Mouse (Mus musculus) inflammation-experienced regulatory T-cells, adult 6 months (primary cell): ENCODE measurements at regions not wholly inside any gene's neighbourhood (a gene's known extent, or its start where the extent isn't known, plus 50 kb on each side); places are given as distances from the start of the nearest gene placed in this dataset.

ENCODE experiments used
- ATAC-seq: one replicate; pipeline ENCODE4 v1.8.0; 2017

DNA sequence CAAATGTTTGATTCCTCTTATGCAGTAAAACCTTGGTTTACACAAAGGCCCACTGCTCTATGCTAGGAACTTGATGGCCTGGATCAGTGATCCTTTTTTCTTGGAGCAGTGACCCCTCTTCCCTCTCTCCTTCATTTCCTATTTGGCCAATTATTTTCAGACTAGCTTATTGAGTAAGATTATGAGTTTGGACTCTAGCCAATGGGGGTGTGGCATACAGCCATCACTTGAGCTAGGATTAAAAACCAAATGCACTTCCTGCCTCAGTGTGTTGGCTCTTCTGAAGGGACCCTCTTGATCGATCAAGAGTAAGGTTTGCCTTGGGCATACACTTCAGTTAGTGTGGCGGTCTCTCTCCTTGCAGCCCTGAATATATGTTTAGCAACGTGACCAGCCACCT is 1172.6 kb upstream of the Gulo start:
- ATAC-seq, result no peak

DNA sequence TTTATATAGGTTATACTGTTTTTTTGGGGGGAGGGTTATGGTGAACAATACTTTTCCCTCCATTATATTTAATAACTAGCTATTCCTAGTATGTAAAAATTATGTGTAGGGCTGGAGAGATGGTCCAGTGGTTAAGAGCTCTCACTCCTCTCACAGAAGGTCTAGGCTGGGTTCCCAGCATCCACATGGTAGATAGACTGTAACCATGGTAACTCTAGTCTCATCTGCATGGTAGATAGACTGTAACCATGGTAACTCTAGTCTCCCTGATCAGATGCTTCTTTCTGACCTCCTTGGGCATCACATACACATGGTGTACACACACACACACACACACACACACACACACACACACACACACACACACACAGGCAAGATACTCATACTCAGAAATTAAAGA is 1170.5 kb upstream of the Gulo start:
- ATAC-seq, result no peak

GRCm38 (mm10) chr14:67178329-67179039 is 1169.5 kb upstream of the Gulo start:
- ATAC-seq, result no peak

DNA sequence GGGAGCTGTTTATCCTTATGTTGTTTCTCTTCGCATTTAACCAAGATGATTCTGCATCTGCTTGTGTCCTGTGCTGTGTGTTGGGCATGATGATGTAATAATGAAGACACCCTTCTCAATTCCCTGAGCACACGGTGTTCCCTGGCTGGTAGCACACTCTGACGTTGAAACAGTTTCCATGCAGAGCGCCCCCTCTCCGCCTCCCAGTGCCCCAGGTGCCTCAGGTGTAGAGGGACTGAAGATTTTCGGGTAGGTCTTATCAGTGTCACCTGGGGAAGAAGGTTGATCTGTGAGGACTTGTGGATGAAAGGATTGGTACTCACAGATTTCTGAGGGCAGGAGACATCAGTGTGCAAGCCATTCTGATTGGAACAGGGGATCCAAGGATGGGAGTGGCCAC is 1167.7 kb upstream of the Gulo start:
- ATAC-seq, result no peak

- no peak for ATAC-seq
Measured at GRCm38 (mm10) chr14:67176100-67176499, 1167.1 kb upstream of the Gulo start.

DNA sequence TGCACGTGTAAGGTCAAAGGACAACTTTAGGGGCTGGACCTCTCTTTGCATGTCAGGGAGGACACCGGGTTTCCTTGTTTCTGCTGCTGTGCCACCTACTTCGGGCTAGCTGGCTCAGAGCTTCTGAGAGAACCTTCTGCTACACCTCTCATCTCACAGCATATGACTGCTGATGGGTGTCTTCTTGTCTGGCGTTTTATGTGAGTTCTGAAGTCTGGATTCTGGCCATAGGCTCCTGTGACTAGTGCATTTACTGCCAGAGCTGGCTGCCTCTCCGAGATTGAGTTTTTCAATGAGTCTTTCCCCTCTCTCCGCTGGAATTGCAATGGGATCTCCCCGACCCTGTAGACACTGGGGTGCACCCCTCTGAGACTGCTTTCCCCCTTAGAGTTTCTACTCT is 1165.9 kb upstream of the Gulo start:
- ATAC-seq, result no peak

- no peak for ATAC-seq
Measured at GRCm38 (mm10) chr14:67170801-67171200, 1161.8 kb upstream of the Gulo start.

GRCm38 (mm10) chr14:67170248-67170647 is 1161.2 kb upstream of the Gulo start:
- ATAC-seq, result no peak

DNA sequence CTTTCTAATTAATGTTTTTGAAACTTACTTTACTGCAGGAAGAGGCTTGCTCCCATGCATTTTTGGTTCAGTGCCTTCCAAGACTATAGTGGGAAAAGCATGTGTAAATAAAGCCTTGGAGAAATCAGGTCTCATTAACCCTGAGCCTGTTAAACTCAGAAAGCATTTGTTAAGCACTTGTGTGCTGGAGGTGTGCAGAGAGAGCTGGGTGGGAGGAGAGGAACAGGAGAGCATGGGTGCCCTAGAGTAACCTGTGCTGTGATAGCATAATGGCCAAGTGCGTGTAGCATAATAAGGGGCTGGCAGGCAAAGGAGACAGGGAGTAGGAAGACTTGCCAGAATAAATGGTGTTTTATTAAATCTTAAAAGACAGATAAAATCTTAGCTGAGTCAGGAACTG is 1160.2 kb upstream of the Gulo start:
- ATAC-seq, result no peak

DNA sequence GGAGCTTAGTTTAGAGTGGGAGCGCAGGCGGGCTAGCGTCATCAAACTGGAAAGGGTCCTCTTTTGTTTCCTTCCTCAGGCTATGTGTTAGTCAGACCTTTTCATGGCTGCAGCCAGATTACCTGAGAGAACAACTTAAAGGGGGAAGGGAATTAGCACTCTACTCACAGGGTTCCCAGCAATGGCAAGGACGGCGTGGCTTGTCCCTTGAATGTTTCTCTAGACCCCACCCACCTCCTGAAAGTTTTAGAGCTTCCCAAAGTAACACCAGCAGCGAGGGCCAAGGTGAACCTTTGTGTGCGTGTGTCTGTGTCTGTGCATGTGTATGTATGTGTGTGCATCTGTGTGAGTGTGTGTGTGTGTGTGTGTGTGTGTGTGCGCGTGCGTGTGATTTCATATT is 1151.0 kb upstream of the Gulo start:
- no peak for ATAC-seq

- ATAC-seq, result no peak
Measured at GRCm38 (mm10) chr14:67158867-67159266, 1149.9 kb upstream of the Gulo start.

- no peak for ATAC-seq
Measured at GRCm38 (mm10) chr14:67156366-67156765, 1147.4 kb upstream of the Gulo start.

DNA sequence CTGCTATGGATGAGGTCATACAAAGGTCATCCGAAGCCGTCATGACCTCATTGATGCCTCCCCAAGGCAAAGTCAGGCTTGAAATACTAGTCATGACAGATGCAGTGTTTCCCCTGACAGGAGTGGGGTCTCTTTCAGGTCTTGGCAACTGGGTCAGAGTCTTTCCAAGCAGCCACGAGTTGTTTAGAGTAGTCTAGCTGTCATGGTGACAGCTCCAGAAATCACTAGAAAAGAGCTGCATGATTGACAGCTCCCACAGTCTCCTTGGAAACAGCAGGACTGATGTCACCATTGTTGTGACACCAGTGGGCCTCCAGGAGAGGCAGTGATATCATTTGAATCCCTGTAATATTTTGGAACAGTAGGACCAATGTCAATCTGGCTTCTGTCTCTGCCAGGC is 1144.6 kb upstream of the Gulo start:
- ATAC-seq, result no peak

- no peak for ATAC-seq
Measured at GRCm38 (mm10) chr14:67149961-67150471, 1141.0 kb upstream of the Gulo start.

DNA sequence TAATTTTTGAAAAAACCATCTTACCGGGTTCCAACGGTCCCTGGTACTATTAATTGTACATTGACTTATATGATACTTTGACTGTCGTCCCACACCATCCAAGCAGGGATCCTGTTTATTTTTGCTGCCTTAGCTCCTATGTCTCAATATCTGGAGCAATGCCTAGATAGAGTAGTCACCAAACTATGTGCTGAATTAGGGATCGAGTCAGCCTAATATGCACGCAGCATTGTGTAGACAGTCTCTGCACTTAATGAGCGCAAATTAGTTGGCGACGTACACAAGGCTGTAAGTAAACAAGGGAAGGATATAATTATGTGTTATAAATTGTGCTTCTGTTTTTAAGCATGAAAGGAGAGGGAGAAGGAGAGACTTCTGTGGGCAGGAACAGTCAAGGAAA is 1140.1 kb upstream of the Gulo start:
- no peak for ATAC-seq

DNA sequence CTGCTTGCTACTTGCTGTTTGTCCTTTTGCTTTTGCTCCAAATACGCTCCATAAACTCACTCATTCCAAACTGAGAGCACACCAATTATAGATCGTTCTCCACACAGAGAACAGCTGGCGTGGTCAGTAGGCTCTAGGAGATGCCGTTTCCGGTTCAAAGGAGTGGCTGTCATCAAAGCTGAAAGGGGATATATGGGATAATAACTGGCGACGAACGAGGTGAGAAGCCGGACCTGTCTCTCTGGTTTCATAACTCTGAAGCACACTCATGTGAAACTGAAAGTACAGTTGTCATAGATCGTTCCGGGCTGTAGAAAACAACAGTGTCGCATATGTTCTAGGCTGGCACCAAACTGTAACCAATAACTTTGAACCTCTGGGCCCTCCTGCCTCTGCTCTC is 1137.6 kb upstream of the Gulo start:
- peak; percentile 83 for ATAC-seq

DNA sequence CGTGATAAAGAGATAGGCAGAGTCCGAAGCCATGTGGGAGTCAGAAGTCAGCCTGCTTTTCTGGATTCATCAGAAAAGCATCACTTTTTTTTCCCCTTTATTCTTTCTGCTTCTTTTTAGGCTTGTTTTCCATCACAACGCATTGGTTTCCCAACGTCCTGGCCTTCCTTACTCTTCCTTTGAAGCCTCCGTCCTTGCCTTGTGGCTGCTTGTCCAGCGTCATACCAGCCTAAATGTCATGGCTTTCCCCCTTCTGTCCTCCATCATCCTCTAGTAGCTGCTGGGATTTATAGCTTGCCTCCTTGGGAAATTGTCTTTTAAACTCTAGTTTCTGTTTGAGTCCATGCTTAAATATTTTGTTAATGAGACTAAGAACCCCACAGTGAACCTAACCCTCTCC is 1136.0 kb upstream of the Gulo start:
- no peak for ATAC-seq

DNA sequence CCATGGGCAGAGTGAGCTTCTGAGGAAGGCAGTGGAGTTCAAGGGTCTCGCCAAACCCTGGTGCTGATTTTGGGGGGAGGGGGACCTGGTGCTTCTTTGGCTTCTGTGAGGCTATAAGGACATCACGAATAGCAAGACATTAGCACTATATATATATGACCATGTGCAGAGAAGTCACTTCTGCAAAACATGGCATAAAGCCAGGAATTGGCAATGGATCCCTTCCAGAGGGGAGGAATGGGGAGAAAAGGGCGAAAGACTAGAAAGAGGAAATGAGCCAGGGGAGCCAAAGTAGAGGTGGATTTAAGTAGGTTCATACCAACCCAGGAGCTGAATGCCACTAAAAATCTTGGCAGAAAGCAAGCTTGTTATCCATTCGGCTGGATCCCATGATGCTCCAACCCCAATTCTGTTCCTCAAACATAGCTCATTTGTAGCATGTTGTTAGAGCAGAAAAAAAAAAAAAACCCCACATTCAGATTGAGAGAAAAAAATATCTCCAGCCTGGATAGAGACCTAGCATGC is 1135.5 kb upstream of the Gulo start:
- no peak for ATAC-seq

GRCm38 (mm10) chr14:67143826-67144225 is 1134.8 kb upstream of the Gulo start:
- no peak for ATAC-seq

- ATAC-seq, result no peak
Measured at GRCm38 (mm10) chr14:67142556-67143250, 1133.7 kb upstream of the Gulo start.

- ATAC-seq, result no peak
Measured at GRCm38 (mm10) chr14:67141581-67142441, 1132.8 kb upstream of the Gulo start.

GRCm38 (mm10) chr14:67141151-67141550 is 1132.1 kb upstream of the Gulo start:
- no peak for ATAC-seq

DNA sequence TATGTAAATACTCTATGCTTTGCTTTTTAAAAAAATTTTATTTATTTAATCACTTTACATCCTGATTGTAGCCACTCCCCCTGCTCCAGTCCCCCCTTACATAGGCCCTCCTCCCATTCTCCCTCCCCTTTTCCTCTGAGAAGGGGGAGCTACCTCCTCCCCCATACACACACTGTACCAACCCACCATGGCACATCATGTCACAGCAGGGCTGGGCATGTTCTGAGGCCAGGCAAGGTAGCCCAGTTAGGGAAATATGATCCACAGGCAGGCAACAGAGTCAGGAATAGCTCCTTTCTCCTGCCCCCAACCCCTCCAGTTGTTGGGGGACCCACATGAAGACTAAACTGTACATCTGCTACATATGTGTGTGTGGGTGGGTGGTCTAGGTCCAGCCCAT is 1130.7 kb upstream of the Gulo start:
- ATAC-seq, result no peak
